Mouse (Mus musculus) testis, adult 2 months (tissue): ENCODE measurements around the gene Spn. TPM values are rescaled to one million over a fixed set of nuclear protein-coding genes. Genes with fewer than 3 reads are reported as not detected.

Experiments
- H3K27ac ChIP-seq: fragments of 200-500 bp; 2 replicates; pipeline ENCODE4 v1.5.1; 2012; ENCODE audit warnings: low read depth, low read length; ENCODE audit not compliant: control insufficient read depth, insufficient read depth
- H3K27me3 ChIP-seq: fragments of 200-500 bp; 2 replicates; pipeline ENCODE4 v1.6.1; 2012; ENCODE audit warnings: mild to moderate bottlenecking, low read length, moderate library complexity; ENCODE audit not compliant: control insufficient read depth, insufficient read depth
- H3K36me3 ChIP-seq: fragments of 200-500 bp; 2 replicates; pipeline ENCODE4 v1.6.1; 2012; ENCODE audit warnings: mild to moderate bottlenecking, low read length; ENCODE audit not compliant: control insufficient read depth, insufficient read depth
- H3K4me1 ChIP-seq: fragments of 200-500 bp; 2 replicates; pipeline ENCODE4 v1.6.1; 2012; ENCODE audit warnings: low read length; ENCODE audit not compliant: control insufficient read depth, insufficient read depth
- H3K4me3 ChIP-seq: fragments of 200-500 bp; 2 replicates; pipeline ENCODE4 v1.5.1; 2012; ENCODE audit warnings: low read depth, mild to moderate bottlenecking, low read length, moderate library complexity, mixed read lengths; ENCODE audit not compliant: control insufficient read depth
- CTCF ChIP-seq: fragments of 200-500 bp; IDR thresholded peaks from 2 replicates; pipeline ENCODE4 v1.5.1; 2012; ENCODE audit warnings: low read depth, mild to moderate bottlenecking, inconsistent platforms, low read length, moderate library complexity; ENCODE audit not compliant: control insufficient read depth, insufficient read depth, insufficient replicate concordance
- POLR2A ChIP-seq: fragments of 200-500 bp; IDR thresholded peaks from 2 replicates; pipeline ENCODE4 v1.6.1; 2012; ENCODE audit warnings: low read depth, mild to moderate bottlenecking, inconsistent platforms, low read length, moderate library complexity; ENCODE audit not compliant: control insufficient read depth
- polyA plus RNA-seq: library from polyadenylated mRNA; depleted of rRNA; stranded (reverse); fragments of >200 nt; gene quantifications from 2 replicates; pipeline ENCODE4 v1.2.3, GENCODE M21; 2012

The Spn gene
- polyA plus RNA-seq, 1 experiment = 0.09 TPM

DNA sequence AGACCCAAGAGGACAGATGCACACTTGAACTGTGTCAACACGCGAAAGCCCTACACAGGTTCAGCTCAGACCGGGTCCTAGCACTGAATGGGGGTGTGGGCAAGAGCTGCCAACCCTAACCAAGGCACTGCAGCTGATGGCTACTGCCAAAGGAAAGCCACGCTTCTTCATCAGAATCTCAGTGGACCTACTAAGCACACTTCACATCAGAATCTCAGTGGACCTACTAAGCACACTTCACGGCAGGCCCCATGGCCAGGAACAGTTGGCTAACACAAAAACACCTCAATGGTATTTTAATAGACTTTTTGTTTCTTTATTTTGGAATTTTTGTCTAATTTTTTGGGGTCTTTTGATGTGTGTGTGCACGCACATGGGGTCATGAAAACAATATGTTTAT is 14.8 kb upstream of the Spn start:
- Histone ChIP-seq H3K27ac (no peak overlapping the region), H3K27me3 (no peaks in the 10 kb centered on the region), H3K36me3 (no peaks in the 10 kb centered on the region), H3K4me3 (no peak overlapping the region), H3K4me1 (no peaks in the 10 kb centered on the region)
- no peak for TF ChIP-seq CTCF
- TF ChIP-seq POLR2A = no peak

DNA sequence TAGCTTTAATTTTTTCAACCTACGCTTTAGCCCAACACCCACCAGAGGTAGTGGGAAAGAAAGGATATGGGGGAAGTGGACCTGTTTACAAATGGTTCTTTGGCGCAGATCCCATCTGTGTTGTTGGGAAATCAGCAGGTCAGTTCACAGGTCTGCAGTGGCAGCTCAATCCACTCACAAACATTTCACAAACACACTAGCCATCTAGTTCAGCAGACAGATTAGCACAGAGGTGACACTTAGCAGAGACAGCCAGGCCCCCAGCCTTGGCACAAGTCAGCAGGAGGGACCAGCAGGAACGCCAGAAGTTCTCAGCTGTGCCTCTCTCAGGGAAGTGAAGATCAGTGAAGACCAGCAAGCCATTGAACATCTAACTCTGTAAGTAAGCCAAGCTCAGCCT is 10.3 kb upstream of the Spn start:
- Histone ChIP-seq H3K36me3 (no peaks in the 10 kb centered on the region), H3K4me1 (no peaks in the 10 kb centered on the region), H3K27ac (no peak overlapping the region), H3K4me3 (no peak overlapping the region), H3K27me3 (no peaks in the 10 kb centered on the region)
- TF ChIP-seq CTCF (no peak), POLR2A (no peak)

DNA sequence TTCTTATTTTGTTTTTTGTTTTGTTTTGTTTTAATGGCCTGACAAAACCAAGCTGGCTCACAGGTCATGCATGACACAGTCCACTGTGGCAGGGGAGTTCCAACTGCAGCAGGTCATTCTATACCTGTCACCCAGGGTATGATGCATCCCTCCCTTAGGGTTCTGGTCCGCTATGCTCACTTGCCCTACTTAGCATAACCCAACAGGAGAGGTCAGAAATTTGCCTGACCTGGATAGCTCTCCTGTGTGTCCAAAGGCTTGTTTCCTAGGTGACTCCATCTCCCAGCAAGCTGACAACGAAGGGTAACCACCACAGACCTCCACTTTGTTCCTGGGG is 8.6 kb upstream of the Spn start:
- TF ChIP-seq CTCF (no peak), POLR2A (no peak)
- no peak overlapping the region for H3K4me3 ChIP-seq
- no peak overlapping the region for H3K27ac ChIP-seq
- no peaks in the 10 kb centered on the region for H3K27me3 ChIP-seq
- no peaks in the 10 kb centered on the region for H3K36me3 ChIP-seq
- H3K4me1 ChIP-seq = no peaks in the 10 kb centered on the region

DNA sequence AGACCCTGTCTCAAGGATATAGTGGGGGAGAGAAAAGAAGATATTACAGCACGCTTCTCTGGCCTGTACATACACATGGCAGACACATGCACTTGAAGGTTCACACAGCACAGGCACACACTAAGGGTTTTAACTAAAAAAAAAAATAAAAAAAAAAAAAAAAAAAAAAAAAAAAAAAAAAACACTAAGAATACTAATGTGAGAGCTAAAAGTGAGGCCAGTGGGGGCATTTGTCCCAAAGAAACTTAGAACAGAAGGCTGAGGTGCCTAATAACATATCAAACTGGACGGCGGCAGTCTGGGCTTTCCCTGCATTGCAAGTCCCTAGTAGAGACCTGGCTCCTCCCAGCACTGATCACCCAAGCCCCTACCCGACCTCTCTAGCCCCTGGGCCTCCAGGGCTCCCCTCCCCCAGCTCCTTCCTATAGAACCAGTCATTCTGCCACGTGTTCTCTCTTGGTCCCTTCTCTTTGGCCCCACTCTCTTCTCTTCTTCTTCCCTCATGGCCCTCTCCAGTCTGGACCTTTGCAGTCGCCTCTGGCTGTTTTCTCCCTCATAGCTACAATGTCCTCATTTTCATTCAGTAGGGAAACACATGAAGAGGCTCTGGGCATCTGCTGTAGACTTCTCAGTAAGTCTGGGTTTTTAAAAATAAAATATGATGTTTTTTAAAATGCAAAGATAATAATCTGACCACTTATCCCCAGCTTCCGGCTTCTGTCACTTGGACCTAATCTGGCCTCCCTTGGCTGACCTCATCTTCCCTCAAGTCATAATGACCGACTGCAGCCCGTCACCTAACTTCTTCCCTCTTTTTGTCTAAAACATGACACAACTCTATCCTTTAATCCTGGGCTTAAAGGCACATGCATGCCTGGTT is 8.0 kb upstream of the Spn start:
- H3K36me3 ChIP-seq = no peaks in the 10 kb centered on the region
- H3K27ac ChIP-seq = no peak overlapping the region
- H3K4me1 ChIP-seq = no peaks in the 10 kb centered on the region
- H3K4me3 ChIP-seq = no peak overlapping the region
- H3K27me3 ChIP-seq = no peaks in the 10 kb centered on the region
- TF ChIP-seq POLR2A = no peak
- TF ChIP-seq CTCF = no peak

DNA sequence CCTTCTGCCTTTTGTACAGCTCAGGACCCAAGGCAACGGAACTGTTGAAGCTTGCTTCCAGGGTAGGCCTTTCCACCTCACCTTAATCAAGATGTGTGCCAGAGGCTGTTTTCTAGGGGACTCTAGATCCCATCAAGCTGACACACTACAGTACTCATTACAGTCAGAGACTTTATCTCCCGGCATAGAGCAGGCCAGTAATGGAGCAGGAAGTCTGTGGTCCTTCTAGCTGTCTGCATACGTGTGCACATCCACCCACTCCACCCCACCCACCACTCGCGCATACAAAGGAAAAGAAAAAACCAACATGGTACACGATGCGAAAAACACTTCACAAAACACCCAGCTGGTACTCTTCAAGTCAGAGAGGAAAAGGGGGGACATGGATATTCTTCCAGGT is 6.8 kb upstream of the Spn start:
- Histone ChIP-seq H3K36me3 (no peaks in the 10 kb centered on the region), H3K4me1 (no peaks in the 10 kb centered on the region), H3K27me3 (no peaks in the 10 kb centered on the region), H3K27ac (no peak overlapping the region), H3K4me3 (no peak overlapping the region)
- TF ChIP-seq CTCF (no peak), POLR2A (no peak)

DNA sequence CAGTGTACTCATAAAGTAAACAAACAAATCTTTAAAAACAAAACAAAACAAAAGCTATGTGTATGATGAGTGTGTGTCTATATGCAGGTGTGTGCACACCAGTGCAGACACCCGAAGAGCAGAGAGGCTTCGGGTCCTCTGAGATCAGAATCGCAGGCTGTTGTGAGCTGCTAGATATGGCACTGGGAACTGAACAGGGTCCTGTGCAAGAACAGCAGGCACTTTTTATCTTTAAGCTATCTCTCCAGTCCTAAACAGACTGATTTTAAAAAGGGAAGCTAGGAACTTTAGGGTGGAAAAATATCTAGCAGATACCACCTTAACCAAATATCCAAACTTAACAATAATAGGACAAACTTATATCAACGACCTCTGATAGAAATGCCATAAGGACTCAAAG is 5.0 kb upstream of the Spn start:
- Histone ChIP-seq H3K4me1 (no peaks in the 10 kb centered on the region), H3K36me3 (no peaks in the 10 kb centered on the region), H3K27ac (no peak overlapping the region), H3K4me3 (no peak overlapping the region), H3K27me3 (no peaks in the 10 kb centered on the region)
- no peak for TF ChIP-seq CTCF
- TF ChIP-seq POLR2A = no peak

DNA sequence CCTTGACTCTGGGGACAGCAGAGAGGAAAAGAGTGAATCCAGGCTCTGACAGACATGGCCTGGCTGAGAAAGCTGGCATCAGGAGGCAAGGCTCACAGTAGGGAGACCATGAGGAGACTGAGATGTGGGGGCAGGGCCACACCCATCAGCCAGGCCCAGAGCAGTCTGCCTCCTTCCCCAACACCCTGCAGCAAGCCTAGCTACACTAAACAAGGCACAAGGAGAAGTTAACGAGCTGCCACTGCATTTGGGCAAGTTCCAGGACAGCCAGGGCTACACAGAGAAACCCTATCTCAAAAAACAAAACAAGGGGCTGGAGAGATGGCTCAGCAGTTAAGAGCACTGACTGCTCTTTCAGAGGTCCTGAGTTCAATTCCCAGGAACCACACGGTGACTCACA is 4.6 kb upstream of the Spn start:
- H3K4me3 ChIP-seq = no peak overlapping the region
- TF ChIP-seq CTCF = no peak
- no peak for TF ChIP-seq POLR2A
- H3K36me3 ChIP-seq = no peaks in the 10 kb centered on the region
- H3K27me3 ChIP-seq = no peaks in the 10 kb centered on the region
- no peaks in the 10 kb centered on the region for H3K4me1 ChIP-seq
- H3K27ac ChIP-seq = no peak overlapping the region
